Comparison of ENCODE assay signal across 17 mouse cellular contexts in genomic region chr11:103867702-103868101, GRCm38 (mm10).
"Had no signal": no experiment of that assay in that cellular context is flagged by ENCODE, and none has a peak within 500 bp of the region (broad histone marks: within the 10 kb centered on the region; RNA-seq: fewer than 3 reads in every experiment).

No protein-coding gene starts in this region.

- H3K9ac ChIP-seq: lung, embryonic 15.5 days; midbrain, embryonic 13.5 days; midbrain, embryonic 15.5 days; neural tube, embryonic 12.5 days; stomach, embryonic 15.5 days had no signal

- H3K4me3 ChIP-seq: lung, embryonic 15.5 days; megakaryocyte, embryonic 14.5 days; midbrain, embryonic 13.5 days; midbrain, embryonic 15.5 days; neural tube, embryonic 12.5 days; stomach, embryonic 15.5 days had no signal

- H3K27me3 ChIP-seq: lung, embryonic 15.5 days; megakaryocyte, embryonic 14.5 days; midbrain, embryonic 13.5 days; midbrain, embryonic 15.5 days; neural tube, embryonic 12.5 days; stomach, embryonic 15.5 days had no signal

- H3K4me1 ChIP-seq: lung, embryonic 15.5 days; midbrain, embryonic 13.5 days; neural tube, embryonic 12.5 days; stomach, embryonic 15.5 days had no signal

- H3K9me3 ChIP-seq: lung, embryonic 15.5 days; megakaryocyte, embryonic 14.5 days; midbrain, embryonic 13.5 days; midbrain, embryonic 15.5 days; neural tube, embryonic 12.5 days; stomach, embryonic 15.5 days had no signal

- H3K4me2 ChIP-seq: lung, embryonic 15.5 days; midbrain, embryonic 11.5 days; midbrain, embryonic 13.5 days; midbrain, embryonic 15.5 days; neural tube, embryonic 12.5 days; stomach, embryonic 15.5 days had no signal

- ATAC-seq: lung, postnatal 0 days; midbrain, embryonic 13.5 days; midbrain, embryonic 15.5 days had no signal

- DNase-seq: lung, adult 2 months; lung, postnatal 14 days; lung, postnatal 36 days; right cerebral cortex, postnatal 14 days; thymus, adult 2 months; thymus, postnatal 25 days; thymus, postnatal 4 days had no signal

- H3K27ac ChIP-seq: lung, embryonic 15.5 days; macrophage; midbrain, embryonic 13.5 days; midbrain, embryonic 15.5 days; neural tube, embryonic 12.5 days; stomach, embryonic 15.5 days; stomach, postnatal 0 days had no signal
